Mouse (Mus musculus) urinary bladder, postnatal 4 days (tissue): ENCODE data around the gene Ror1.

ENCODE experiments used
- DNase-seq, 2 experiments: peaks; one replicate each; pipeline ENCODE4 v3.0.0; 2021 to 2022; ENCODE audit warnings: low spot score in 2 of 2

Ror1 gene

DNA sequence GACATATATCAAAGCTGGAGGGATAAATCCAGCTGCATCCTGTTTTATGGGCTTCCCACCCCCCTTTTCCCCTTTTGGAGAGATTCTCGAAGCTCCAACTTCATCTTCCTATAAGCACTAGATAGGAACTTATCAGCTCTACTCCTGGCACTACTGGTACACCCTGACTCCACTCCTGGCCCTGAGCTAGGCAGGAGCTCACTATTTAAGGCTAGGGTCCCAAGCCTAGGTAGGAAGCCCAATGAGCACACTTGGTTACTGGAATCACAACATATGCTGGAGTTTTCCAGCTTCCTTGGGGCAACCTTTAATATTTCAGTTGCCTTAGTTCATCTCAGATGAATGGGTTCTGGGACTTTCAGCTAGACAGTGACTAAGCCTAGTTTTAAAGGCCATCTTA lies 156.5 kb downstream of the Ror1 start:
- DNase-seq: no peak

DNA sequence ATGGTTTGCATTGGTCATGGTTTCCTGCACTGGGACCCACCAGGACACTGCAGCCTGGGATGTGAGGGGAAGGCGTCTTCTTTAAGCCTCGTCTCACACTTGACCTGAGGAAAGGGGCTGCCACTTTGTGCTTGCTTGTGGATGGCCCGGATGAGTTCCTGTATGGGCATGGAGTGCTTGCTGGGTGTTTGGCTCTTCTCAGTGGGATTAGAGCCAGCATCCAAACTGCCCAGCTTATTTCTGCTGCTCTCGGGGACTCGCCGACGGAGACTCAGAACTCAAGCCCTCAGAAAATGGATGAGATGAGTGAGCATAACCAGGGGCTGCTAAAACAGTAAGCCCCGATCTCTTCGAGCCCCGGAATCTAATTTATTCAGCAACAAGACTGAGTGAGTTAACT lies 157.1 kb downstream of the Ror1 start:
- no peak for DNase-seq

DNA sequence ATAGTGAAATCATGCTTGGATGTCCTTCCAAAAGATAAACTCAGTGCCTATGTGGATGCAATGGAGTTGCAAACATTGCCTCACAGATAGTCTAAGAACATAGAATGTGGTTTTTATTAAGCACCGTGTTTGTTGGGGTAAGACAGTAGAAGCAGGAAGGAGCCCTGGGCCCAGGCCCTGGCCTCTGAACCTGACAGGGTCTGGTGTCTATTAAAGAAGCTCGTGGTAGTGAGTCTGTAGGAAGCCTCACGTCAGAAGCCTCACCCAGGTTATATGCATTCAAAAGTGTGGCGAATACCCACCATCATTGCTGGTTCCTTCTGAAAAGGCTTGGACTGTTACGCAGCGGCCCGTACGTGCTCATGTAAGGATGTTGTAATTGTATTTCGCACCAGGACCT lies 157.8 kb downstream of the Ror1 start:
- DNase-seq: no peak

DNA sequence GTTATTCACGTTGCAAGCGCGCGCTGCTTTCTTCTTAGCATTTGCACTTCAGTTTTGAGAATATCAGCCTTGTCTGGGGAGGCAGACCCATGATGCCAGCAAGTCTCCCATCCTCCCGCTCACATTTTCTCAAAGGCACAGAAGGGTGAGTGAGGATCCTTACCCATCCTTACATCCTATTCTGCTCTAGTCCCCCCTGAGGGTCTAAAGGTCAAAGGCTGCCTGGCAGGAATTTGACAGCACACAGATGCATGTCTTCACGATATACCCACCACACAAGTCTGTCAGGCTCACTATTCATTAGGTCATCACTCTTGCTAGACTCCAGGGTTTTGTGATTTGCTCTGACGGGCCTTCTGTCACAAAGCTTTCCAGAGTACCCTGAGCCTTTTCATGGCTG lies 158.2 kb downstream of the Ror1 start:
- no peak for DNase-seq

DNA sequence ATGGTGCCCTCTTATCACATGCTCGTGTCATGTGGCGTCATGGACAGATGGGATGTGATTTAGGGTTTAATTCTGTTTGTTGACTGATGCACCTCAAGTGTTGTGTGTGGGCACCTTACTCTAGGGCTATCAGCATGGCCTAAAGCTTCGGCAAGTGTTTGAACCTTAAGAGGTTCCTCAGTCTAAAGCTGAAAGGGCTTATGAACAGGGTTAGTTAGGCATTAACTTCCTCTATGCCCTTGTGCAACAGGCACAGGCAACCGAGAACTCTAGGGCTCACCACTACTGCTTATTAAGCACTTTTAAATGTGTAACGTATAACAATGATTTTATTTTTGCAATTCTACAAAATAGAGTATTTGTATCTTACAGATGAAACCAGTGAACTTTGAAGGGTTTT lies 162.9 kb downstream of the Ror1 start:
- no peak for DNase-seq

DNA sequence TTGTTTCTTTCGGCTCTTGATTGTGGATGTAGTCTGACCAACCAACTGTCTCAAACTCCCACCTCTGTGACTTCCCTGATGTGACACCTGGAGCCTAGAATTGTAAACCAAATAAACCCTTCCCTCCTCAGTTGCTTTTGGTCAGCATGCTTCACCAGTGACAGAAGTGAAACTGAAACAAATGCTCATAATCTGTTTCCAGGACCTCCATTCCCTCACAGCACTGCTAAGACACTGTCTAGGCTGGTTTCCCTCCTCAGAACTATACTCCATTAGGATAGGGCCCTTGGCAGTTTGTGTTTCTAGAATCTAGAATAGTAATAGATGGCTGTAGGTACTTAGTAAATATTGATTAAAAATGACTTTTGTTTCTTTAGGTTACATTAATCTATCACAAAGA lies 168.3 kb downstream of the Ror1 start:
- DNase-seq: no peak

DNA sequence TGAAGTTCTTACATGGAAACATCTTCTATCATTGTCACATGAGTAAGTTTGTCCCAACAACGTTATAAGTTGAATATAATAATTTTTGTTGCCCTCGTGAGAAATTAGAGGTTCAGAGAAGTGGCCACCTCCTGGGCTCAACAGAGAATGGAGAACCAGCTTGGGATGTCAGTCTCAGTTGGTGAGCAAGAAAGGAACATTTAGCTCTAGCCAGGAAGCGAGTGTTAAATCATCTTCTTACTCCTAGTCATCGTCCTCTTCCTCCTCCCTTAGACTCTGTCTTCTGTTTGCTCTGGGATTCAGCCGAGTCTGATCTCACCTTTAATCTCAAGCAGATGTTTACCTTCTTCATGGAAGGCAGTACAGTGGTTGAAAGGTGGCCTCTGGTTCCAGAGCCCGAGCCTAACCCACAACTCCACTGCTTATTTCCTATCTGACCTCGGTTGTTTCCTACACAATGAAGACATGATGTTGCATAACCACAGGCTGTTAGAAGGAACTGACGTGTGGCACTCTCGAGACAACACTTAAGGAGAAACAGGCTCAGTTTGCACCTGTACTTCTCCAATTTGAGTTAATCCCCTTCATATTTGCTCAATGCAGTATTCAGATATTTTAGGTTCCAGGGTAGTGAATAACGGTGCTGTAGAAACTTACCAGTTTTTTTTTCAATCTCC lies 175.6 kb downstream of the Ror1 start:
- no peak for DNase-seq

DNA sequence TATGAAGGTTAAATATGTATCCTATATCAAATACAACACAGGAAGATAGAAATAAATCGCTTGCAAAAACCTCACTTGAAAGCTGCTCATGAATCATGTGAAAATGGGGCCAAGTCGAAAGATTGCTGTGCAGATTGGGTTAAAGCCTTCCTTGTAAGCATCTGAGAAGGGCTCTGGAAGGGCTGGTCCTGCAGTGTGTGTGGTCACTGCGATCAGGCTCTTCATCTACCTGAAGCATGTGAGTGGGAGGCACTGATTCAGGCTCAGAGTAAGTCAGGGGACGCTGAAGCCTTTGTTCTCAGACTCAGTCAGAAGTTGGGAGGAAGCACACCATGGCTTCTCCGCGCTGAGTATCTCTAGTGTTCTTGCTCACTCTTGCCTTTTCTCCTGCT lies 176.1 kb downstream of the Ror1 start:
- DNase-seq: no peak

DNA sequence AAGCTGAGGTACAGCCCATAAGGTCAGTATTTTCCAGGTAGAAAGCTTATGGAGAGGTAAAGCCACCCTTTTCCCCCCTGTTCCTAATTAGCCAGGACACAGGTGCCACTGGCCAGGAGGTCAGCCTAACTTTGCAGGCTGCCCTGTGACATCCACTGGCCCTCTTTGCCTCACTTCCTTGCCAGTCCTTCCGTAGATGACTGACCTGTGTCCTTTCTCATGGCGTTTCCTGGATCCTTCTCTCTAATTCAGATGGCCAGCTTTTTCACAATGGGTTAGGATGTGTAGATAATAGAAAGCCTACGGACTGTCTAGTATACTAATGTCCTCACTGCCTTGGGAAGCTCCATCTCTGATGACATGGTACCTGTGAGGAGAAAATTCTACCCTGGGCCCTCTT lies 177.8 kb downstream of the Ror1 start:
- no peak for DNase-seq

DNA sequence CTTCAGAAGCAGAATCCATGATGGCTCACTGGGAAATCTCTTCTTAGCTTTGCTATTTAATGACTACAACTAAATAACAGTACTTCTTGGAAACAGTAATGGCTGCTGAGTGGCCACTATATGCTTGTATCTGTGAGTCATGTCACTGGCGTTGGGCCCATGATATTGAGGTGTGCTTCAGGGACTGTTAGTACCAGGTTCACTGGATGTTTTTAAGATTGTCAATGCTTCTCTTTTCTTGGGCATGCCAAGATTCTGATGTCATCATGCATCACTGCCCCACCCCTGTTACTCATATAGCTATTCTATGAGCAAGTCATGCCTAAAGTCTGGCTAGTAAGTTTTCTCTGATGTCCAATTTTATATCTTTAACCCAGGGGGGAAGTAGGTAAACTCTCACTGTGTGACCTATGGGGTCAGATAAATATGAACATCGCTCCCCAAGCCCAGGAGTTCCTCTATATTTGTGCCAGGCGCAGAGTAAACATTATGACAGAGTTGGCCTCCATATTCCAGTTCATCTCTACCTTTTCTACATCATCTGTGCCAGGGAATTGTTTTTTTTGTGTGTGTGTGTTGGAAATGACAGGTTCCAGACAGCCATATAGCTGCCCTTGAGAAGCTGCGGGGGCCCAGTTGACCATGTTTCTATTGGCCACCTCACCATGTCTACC lies 178.4 kb downstream of the Ror1 start:
- DNase-seq: no peak

DNA sequence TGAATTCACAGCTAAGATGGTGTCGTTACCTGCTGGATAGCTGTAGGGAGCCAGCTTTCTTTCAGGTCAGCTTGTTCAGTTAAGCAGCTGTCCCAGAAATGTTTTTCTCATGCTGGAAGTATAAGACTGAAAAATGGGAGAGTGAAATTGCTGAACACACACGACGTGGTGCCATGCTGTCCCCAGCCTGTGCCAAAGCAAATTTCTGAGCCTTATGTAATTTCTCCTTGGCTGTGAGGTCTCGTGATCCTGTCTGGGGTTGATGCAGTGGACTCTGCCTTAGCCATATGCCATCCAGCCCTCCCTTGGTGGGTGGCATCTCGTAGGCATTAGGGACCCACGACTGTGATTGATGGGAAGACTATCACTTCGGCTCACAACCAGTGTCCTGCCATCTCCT lies 180.9 kb downstream of the Ror1 start:
- no peak for DNase-seq

DNA sequence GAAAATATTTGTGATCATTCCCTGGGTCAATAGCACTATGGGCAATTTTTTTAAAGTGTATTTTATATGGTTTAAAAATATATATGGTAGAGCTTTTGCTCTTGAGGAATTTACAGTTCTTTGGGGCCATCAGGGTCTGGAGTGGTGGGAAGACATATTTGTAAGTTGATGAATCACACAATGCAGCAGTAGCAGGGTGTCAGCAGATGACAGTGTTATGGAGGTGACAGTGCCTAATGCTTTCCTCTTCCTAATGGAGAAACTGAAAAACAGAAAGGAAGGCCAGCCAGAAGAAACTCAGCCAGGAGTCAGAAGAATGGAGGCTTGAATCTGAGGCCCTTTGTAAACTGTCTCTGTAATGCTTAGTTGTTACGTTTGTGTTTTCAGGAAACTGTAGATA lies 181.4 kb downstream of the Ror1 start:
- no peak for DNase-seq

DNA sequence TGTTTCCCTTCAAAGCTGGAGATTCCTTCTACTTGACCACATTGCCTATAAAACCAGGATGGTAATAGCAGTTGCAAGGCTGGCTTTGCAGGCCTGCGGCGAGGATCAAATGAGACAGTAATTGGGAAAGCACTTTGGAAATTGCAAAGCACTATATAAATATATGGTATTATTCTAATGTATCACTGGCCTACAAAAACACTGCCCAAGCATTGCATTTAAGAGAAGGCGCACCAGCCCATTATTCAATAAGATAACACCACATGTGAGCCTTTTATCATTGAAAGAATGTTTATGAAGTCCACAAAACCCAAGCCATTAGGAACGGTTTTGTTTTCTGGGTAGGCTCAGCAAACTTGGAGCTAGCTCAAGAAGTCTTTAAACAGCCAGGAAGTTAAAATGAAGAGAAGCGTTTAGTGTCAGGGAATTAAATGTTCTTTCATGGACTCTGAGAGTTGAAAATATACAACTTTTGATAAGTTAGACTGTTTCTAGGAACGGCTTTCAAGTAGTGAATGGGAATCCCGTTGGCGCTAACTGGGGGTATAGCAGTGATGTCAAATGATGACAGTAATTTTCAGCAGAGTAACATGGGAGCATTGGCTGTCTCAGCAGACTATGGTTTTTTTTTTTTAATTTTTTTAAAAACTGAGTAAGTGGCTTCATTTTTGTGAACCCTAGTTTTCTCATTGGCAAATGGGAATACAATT lies 187.7 kb downstream of the Ror1 start:
- no peak for DNase-seq

DNA sequence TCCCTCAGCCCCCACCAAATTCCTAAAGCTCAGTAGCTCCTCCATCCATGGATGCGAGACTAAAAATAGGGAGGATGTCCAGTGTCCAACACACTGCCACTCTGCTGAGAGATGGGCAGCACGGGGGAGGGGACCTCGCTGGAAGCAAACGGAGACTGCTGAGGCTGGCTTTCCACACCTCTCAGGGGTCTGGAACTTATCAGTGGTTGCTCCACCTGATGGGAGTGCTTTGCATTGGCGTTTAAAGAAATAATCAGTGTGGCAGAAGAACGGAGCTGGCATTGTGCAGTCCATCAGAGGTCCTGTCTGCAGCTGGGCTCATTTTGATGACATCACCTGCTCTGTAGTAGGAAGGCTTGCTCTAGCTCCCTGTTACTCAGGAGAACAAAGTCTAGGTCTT lies 188.9 kb downstream of the Ror1 start:
- no peak for DNase-seq

DNA sequence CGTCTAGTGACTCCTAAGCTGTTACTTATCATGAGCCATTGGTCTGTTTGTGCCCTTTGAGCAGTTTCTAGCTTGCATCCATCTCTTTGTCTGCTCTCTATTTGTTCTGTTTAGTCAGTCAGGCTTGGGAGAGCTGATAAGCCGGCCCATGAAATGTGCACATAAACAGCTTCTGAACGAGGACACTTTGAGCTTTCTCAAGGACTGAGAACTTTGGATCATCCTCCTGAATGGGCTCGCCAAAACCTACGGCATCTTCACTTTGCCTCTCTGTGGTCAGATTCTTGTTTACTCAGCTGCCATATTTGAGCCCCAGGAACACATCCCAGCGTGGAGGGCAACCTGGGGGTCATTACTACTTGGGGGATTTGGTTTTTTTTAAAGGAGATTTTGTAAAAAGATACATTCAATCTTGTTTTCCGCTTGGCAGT lies 190.5 kb downstream of the Ror1 start:
- peak in 1 of 2 experiments; percentile 29 for DNase-seq

DNA sequence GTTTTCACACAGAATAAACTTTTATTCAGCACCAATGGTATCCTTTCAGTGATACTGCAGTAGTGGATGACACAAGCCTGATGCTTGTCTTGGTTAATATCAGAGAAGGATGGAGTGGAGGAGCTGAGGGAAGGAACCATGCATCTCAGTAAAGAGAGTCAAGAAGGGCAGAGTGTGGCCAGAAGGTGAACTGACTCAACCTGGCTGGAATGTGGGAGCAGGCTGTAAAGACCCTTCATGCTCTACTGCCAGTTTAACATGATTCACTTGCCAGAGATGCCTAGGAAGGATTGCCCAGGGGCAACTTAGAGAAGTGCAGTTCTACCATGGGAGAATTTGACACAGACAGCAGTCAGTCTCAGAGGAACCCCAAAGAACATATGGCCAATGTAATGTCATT lies 191.2 kb downstream of the Ror1 start:
- no peak for DNase-seq

DNA sequence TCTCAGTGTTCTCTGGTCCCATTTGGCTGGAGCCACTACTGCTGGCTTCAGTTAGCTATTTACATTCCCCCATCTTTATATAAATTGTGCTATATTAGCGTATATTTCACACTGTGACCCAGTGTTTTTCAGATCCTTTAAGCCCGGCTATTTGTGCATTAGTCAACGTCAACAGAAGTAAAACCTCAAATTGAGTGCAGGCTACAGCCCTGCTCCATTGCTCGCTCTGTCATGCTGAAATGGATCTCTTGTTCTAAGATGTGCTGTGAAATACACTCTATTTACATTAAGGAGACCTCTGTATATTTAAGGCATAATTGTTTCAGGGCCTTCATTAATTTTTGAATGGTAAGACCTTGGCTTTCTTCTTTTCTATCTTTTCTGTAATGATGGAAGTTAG lies 192.2 kb downstream of the Ror1 start:
- DNase-seq: no peak

DNA sequence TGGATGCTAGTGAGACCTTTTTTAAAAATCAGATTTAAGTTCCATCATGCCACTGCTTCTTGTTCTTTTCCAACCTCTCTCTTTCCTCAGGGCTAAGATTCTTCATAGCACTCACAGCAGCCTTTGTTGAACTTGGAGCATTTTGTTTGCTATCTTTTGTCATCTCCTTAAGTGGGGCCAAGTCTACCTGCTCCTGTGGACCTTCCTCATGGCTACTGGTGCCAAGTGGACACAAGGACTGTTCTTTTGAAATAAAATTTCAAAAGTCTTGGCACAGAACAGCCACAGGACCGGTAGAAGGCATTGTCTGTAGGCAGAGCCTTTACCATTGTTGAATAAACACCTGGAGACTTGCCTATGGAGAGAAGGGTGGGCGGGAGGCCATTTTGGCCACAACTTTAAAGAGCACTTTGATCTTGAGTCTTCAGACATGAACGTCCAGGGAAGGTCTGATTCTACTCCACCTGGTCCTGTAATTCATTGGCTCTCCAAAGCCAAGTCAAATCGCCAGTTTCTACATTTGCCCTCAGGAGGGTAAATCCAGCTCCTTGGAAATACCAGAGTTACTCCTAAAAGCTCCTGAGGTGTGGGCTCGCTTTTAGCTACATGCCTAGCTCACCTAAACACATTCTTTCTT lies 195.5 kb downstream of the Ror1 start:
- no peak for DNase-seq

DNA sequence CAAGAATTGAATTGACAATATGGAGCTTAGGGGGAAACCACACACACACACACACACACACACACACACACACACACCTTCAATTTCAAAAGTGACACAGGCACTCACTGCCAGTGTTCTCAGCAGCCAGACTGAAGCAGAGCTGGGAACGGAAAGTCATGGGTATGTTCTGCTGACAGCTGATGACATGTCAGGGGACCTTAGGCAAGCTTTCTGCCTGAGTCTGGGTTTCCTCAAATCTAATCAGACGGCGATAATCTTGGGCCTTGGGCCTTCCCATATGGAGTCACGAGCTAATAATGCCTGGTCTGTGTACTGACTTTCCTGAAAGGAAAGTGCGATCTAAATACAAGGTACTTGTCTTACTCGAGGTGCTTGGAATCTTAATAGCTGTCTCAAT lies 202.1 kb downstream of the Ror1 start:
- DNase-seq: no peak

DNA sequence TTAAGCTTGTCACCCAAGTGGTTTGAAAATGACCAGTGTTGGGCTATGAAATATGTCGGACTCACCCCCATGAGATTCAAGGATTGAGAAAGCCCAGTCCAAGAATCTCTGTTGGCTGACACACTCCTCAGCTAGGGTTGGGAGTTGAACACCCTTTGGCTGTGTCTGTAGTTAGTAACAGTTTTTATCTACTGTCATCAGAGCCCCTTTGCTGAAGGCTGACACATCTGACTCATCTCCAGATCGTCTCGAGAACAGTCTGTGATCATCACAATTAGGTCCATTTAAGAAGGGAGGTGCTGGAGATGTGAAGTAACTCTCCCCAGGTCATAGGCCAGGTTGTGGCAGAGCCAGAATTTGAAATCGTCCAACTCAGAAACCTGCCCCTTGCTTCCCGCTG lies 203.0 kb downstream of the Ror1 start:
- no peak for DNase-seq

DNA sequence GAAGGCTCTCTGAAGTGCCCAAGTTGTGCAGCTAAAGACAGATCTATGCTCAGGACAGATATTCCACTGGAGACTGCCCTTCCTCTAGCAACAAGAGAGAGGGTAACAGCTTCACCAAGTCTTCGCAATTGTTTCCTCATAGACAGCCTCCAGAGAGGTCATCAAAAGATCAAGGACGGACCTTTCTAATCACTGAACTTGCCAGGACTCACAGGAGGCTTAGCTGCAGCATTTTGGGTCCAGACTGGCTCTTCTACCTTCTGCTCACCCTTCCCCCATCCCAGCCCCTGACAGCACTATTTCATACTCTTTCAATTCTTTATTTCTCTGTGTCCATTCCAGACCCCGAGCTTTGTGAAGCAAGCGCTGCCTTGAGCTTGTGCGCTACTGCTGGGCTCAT lies 204.6 kb downstream of the Ror1 start:
- no peak for DNase-seq

DNA sequence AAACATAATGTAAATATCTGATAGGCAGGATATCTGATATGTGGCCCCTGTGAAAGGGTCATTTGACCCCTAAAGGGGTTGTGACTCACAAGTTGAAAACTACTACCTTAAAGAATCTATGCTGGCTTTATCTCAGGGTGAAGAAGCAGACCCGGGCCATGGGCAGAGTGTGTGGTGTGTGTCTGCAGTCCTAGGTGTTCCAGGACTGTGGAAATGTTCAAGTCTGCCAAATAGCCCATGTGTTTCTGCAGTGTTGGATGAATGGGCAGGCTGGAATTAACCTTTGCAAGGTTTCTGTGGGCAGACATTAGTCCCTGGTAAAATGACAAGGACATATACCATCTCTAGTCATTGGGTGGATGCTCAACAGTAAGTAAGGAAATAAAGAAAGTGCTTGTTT lies 205.8 kb downstream of the Ror1 start:
- DNase-seq: no peak

DNA sequence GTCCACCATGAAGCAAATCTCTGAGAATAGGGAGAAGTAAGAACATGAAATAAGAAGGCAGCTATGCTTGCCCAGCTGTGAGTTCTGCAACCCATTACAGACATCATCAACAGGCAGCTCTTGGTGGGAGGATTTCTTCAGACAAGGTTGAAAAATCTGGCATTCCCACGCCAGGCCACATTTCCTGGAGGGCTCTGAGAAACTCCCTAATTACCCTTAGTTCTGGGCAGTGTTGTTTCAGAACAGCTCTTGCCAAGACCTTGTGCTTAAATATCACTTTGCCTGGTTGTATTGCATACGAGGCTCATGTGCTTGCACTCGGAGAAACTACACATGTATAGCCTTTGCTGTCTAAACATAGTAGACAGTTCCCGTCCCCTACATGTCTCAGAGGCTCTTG lies 211.8 kb downstream of the Ror1 start:
- DNase-seq: no peak
